Mouse (Mus musculus) lung, postnatal 0 days (tissue): ENCODE data around the gene T2.

Experiments used
- CTCF ChIP-seq: IDR thresholded peaks from 2 replicates; pipeline ENCODE4 v1.5.1; 2016; ENCODE audit warnings: antibody characterized with exemption, mild to moderate bottlenecking
- EP300 ChIP-seq: IDR thresholded peaks from 2 replicates; pipeline ENCODE4 v1.6.1; 2016; ENCODE audit warnings: antibody characterized with exemption, mild to moderate bottlenecking, control low read depth

GRCm38 (mm10) chr17:8429896-8430295 lies 74.1 kb downstream of the T2 start:
- no peak for TF ChIP-seq CTCF
- TF ChIP-seq EP300, result no peak
